Mouse (Mus musculus) G1E (cell line): Measurements from ENCODE around the gene Teddm3. TPM values are rescaled to one million over a fixed set of nuclear protein-coding genes. Genes with fewer than 3 reads are reported as not detected.
"Not testable (repeated sequence)": the region's sequence is repeated elsewhere in the genome, so short reads cannot be mapped to it uniquely, and the experiment has no call there.

Source experiments
- ATAC-seq: 2 replicates; pipeline ENCODE4 v1.8.0; 2016; ENCODE audit warnings: mild to moderate bottlenecking; ENCODE audit not compliant: insufficient number of reproducible peaks, poor library complexity, low FRiP score, severe bottlenecking; ENCODE audit errors: extremely low read depth
- DNase-seq: peaks from one replicate; pipeline ENCODE4 v3.0.0; 2012; ENCODE audit warnings: low spot score
- H3K27me3 ChIP-seq: 2 replicates; pipeline ENCODE4 v1.6.1; 2012; ENCODE audit warnings: mild to moderate bottlenecking, low read length, inconsistent platforms; ENCODE audit not compliant: insufficient read depth
- H3K36me3 ChIP-seq: replicated peaks from 2 replicates; pipeline ENCODE3; 2012; ENCODE audit warnings: mild to moderate bottlenecking, inconsistent platforms
- H3K4me1 ChIP-seq: 2 replicates; pipeline ENCODE4 v1.6.1; 2012; ENCODE audit warnings: low read depth, low read length, inconsistent platforms, mixed read lengths; ENCODE audit not compliant: insufficient read depth
- H3K4me3 ChIP-seq: 2 replicates; pipeline ENCODE4 v1.5.1; 2012; ENCODE audit warnings: low read depth, mild to moderate bottlenecking, inconsistent platforms, low read length, moderate library complexity, mixed read lengths
- H3K9me3 ChIP-seq: replicated peaks from 2 replicates; pipeline ENCODE4 v1.6.1; 2012; ENCODE audit warnings: inconsistent platforms
- CTCF ChIP-seq: IDR thresholded peaks from 2 replicates; pipeline ENCODE4 v1.5.1; 2012; ENCODE audit warnings: low read depth, low read length, inconsistent platforms, mixed read lengths
- GATA1 ChIP-seq: IDR thresholded peaks from 2 replicates; pipeline ENCODE4 v1.6.1; 2012; ENCODE audit warnings: borderline replicate concordance, low read length, inconsistent platforms, mixed read lengths
- GATA2 ChIP-seq: IDR thresholded peaks from 2 replicates; pipeline ENCODE4 v1.6.1; 2012; ENCODE audit warnings: low read depth, low read length, inconsistent platforms, borderline replicate concordance
- POLR2AphosphoS5 ChIP-seq: IDR thresholded peaks from 2 replicates; pipeline ENCODE4 v1.6.1; 2012; ENCODE audit warnings: low read depth, low read length, inconsistent platforms; ENCODE audit not compliant: insufficient replicate concordance
- TAL1 ChIP-seq: conservative IDR thresholded peaks from 2 replicates; pipeline ENCODE4 v1.6.1; 2012; ENCODE audit warnings: low read depth, low read length, inconsistent platforms, mixed read lengths
- polyA plus RNA-seq: library from polyadenylated mRNA; stranded (reverse); fragments of >175 nt; gene quantifications from 2 replicates; pipeline ENCODE4 v1.2.3, GENCODE M21; 2012
- total RNA-seq, 2 experiments: library from RNA; stranded (forward) in 1 of 2; stranded (reverse) in 1 of 2; fragments of 200-1000 nt in 1 of 2; fragments of >200 nt in 1 of 2; fragmentation: Nextera tagmentation in 1 of 2; gene quantifications; 2 replicates each; pipeline ENCODE4 v1.2.3; 2014 to 2017

Teddm3 gene
- total and polyA plus RNA-seq, 3 experiments = 0.16 TPM; not detected in 2

- H3K4me3 ChIP-seq = no peak overlapping the region
- ATAC-seq (no peak), DNase-seq (no peak)
- TF ChIP-seq GATA1 = no peak
- no peak for TF ChIP-seq TAL1
- no peak for TF ChIP-seq POLR2AphosphoS5
- TF ChIP-seq CTCF = no peak
- no peak for TF ChIP-seq GATA2
- no peaks in the 10 kb centered on the region for H3K27me3 ChIP-seq
- H3K36me3 ChIP-seq = no peaks in the 10 kb centered on the region
- H3K4me1 ChIP-seq = no peaks in the 10 kb centered on the region
- no peaks in the 10 kb centered on the region for H3K9me3 ChIP-seq
Observed at GRCm38 (mm10) chr16:21151564-21152361, 2.0 kb downstream of the Teddm3 start.

GRCm38 (mm10) chr16:21149896-21150295, 3.9 kb downstream of the Teddm3 start:
- H3K9me3 ChIP-seq = no peaks in the 10 kb centered on the region
- ATAC-seq (no peak), DNase-seq (no peak)
- no peaks in the 10 kb centered on the region for H3K4me1 ChIP-seq
- no peaks in the 10 kb centered on the region for H3K36me3 ChIP-seq
- no peak overlapping the region for H3K4me3 ChIP-seq
- no peaks in the 10 kb centered on the region for H3K27me3 ChIP-seq
- TF ChIP-seq POLR2AphosphoS5 (no peak), TAL1 (no peak), GATA1 (no peak), CTCF (no peak), GATA2 (no peak)

- H3K27me3 ChIP-seq, DNase-seq, ATAC-seq, H3K4me1 ChIP-seq, H3K9me3 ChIP-seq, H3K4me3 ChIP-seq, H3K36me3 ChIP-seq: not testable (repeated sequence)
Observed at GRCm38 (mm10) chr16:21148451-21148850, 5.3 kb downstream of the Teddm3 start.

GRCm38 (mm10) chr16:21136312-21137083, 17.3 kb downstream of the Teddm3 start:
- H3K27me3 ChIP-seq = no peaks in the 10 kb centered on the region
- no peak for TF ChIP-seq CTCF
- no peak for TF ChIP-seq GATA2
- no peak for TF ChIP-seq POLR2AphosphoS5
- TF ChIP-seq TAL1 = no peak
- no peak for TF ChIP-seq GATA1
- H3K4me3 ChIP-seq = no peak overlapping the region
- DNase-seq = no peak
- H3K36me3 ChIP-seq = no peaks in the 10 kb centered on the region
- H3K4me1 ChIP-seq = no peaks in the 10 kb centered on the region
- 0 out of 2 replicates have a peak, but pooled peaks cover 3% of the 10 kb centered on the region for H3K9me3 ChIP-seq
- no peak for ATAC-seq

- H3K36me3 ChIP-seq, H3K9me3 ChIP-seq, DNase-seq, ATAC-seq, H3K27me3 ChIP-seq, H3K4me1 ChIP-seq, H3K4me3 ChIP-seq: not testable (repeated sequence)
Observed at GRCm38 (mm10) chr16:21127666-21128065, 26.1 kb downstream of the Teddm3 start.

- ATAC-seq, H3K4me3 ChIP-seq, H3K4me1 ChIP-seq, H3K9me3 ChIP-seq, H3K27me3 ChIP-seq, DNase-seq, H3K36me3 ChIP-seq: not testable (repeated sequence)
Observed at GRCm38 (mm10) chr16:21122776-21123175, 31.0 kb downstream of the Teddm3 start.

- DNase-seq (no peak), ATAC-seq (no peak)
- TF ChIP-seq CTCF = no peak
- TF ChIP-seq POLR2AphosphoS5 = no peak
- no peak for TF ChIP-seq TAL1
- TF ChIP-seq GATA1 = no peak
- TF ChIP-seq GATA2 = no peak
- Histone ChIP-seq H3K9me3 (no peaks in the 10 kb centered on the region), H3K4me1 (no peaks in the 10 kb centered on the region), H3K27me3 (no peaks in the 10 kb centered on the region), H3K4me3 (no peak overlapping the region), H3K36me3 (no peaks in the 10 kb centered on the region)
Observed at GRCm38 (mm10) chr16:21116078-21116477, 37.7 kb downstream of the Teddm3 start.
